Mouse (Mus musculus) heart, embryonic 16.5 days (tissue): ENCODE data around the gene Ing5. TPM values are rescaled to one million over a fixed set of nuclear protein-coding genes. Genes with fewer than 3 reads are reported as not detected.
"Not testable (repeated sequence)": the region's sequence is repeated elsewhere in the genome, so short reads cannot be mapped to it uniquely, and the experiment has no call there.

Experiments used
- ATAC-seq: fragments of 200-750 bp; cut with Nextera tagmentation; replicated peaks from 2 replicates; pipeline ENCODE4 v1.8.0; 2017; ENCODE audit warnings: moderate number of reproducible peaks; ENCODE audit not compliant: insufficient read depth, low FRiP score; ENCODE audit errors: extremely low read depth
- H3K27ac ChIP-seq: fragments of 300-500 bp; sonication (generic); 2 replicates; pipeline ENCODE4 v1.5.1; 2014; ENCODE audit warnings: mild to moderate bottlenecking, low read length, control low read depth, moderate library complexity
- H3K27me3 ChIP-seq: fragments of 300-500 bp; sonication (generic); 2 replicates; pipeline ENCODE4 v1.6.1; 2014; ENCODE audit warnings: low read length, mixed read lengths; ENCODE audit not compliant: control insufficient read depth, insufficient read depth
- H3K36me3 ChIP-seq: fragments of 300-500 bp; sonication (generic); 2 replicates; pipeline ENCODE4 v1.6.1; 2014; ENCODE audit not compliant: control insufficient read depth, insufficient read depth
- H3K4me1 ChIP-seq: fragments of 300-500 bp; sonication (generic); 2 replicates; pipeline ENCODE4 v1.6.1; 2014; ENCODE audit warnings: low read length, mixed read lengths; ENCODE audit not compliant: control insufficient read depth, insufficient read depth
- H3K4me2 ChIP-seq: fragments of 300-500 bp; sonication (generic); 2 replicates; pipeline ENCODE4 v1.6.1; 2014; ENCODE audit warnings: low read depth, mild to moderate bottlenecking, control low read depth, low read length
- H3K4me3 ChIP-seq: fragments of 300-500 bp; sonication (generic); 2 replicates; pipeline ENCODE4 v1.5.1; 2014; ENCODE audit warnings: mild to moderate bottlenecking, control low read depth, low read length
- H3K9ac ChIP-seq: fragments of 300-500 bp; sonication (generic); 2 replicates; pipeline ENCODE4 v1.6.1; 2014; ENCODE audit warnings: low read length, control low read depth
- H3K9me3 ChIP-seq: fragments of 300-500 bp; sonication (generic); replicated peaks from 2 replicates; pipeline ENCODE4 v1.6.1; 2016; ENCODE audit warnings: low read length; ENCODE audit not compliant: control insufficient read depth
- WGBS: fragments of 180-500 bp; shearing (Covaris S2); extraction: QIAGEN DNeasy Blood & Tissue Kit; methylation state at CpG from one replicate; pipeline ENCODE4 v1.1.7; 2014; 5-methylcytosine and 5-hydroxymethylcytosine counted together
- polyA plus RNA-seq: library from polyadenylated mRNA; unstranded; fragments of >200 nt; fragmentation: Nextera tagmentation; extraction: Ambion mirVana; gene quantifications from 2 replicates; pipeline ENCODE4 v1.2.1, GENCODE M21; 2015

Gene Ing5
- polyA plus RNA-seq, 1 experiment from 2014 or later = 13.0 TPM

- no peak for ATAC-seq
- Histone ChIP-seq H3K4me3 (no peak overlapping the region), H3K9ac (no peak overlapping the region), H3K4me1 (no peaks in the 10 kb centered on the region), H3K9me3 (no peaks in the 10 kb centered on the region), H3K4me2 (no peak overlapping the region), H3K27me3 (no peaks in the 10 kb centered on the region), H3K36me3 (peaks cover 2% of the 10 kb centered on the region; the same call in 1 of the 2 replicates), H3K27ac (no peak overlapping the region)
- 85% methylated on average over 2 of the region's 2 CpGs for WGBS
Measured at GRCm38 (mm10) chr1:93836532-93836913, 32.8 kb downstream of the Ing5 start.

GRCm38 (mm10) chr1:93837335-93837734 is 33.6 kb downstream of the Ing5 start:
- no peak overlapping the region for H3K9ac ChIP-seq
- H3K9me3 ChIP-seq = no peaks in the 10 kb centered on the region
- H3K4me2 ChIP-seq = no peak overlapping the region
- no peak overlapping the region for H3K4me3 ChIP-seq
- H3K4me1 ChIP-seq = no peaks in the 10 kb centered on the region
- H3K27me3 ChIP-seq = no peaks in the 10 kb centered on the region
- no peak overlapping the region for H3K27ac ChIP-seq
- H3K36me3 ChIP-seq = peaks cover 2% of the 10 kb centered on the region; the same call in 1 of the 2 replicates
- ATAC-seq = no peak
- WGBS = 92% methylated on average over 8 of the region's 8 CpGs

- not testable (repeated sequence) for H3K36me3 ChIP-seq, H3K4me1 ChIP-seq, H3K4me2 ChIP-seq, H3K27ac ChIP-seq, ATAC-seq, H3K9me3 ChIP-seq, H3K4me3 ChIP-seq, H3K9ac ChIP-seq, H3K27me3 ChIP-seq
- 81% methylated on average over 6 of the region's 8 CpGs for WGBS
Measured at GRCm38 (mm10) chr1:93838569-93838968, 34.8 kb downstream of the Ing5 start.

- not testable (repeated sequence) for H3K27ac ChIP-seq, H3K36me3 ChIP-seq, H3K27me3 ChIP-seq, H3K9ac ChIP-seq, H3K4me1 ChIP-seq, H3K9me3 ChIP-seq, H3K4me3 ChIP-seq, H3K4me2 ChIP-seq
- WGBS = 50% methylated on average over 1 of the region's 3 CpGs
- peak; percentile 65 for ATAC-seq
Measured at GRCm38 (mm10) chr1:93845766-93846366, 42.1 kb downstream of the Ing5 start.

- H3K4me2 ChIP-seq, H3K9me3 ChIP-seq, H3K4me3 ChIP-seq, H3K4me1 ChIP-seq, H3K27ac ChIP-seq, H3K27me3 ChIP-seq, H3K36me3 ChIP-seq, ATAC-seq, H3K9ac ChIP-seq: not testable (repeated sequence)
- 79% methylated on average over 4 of the region's 4 CpGs for WGBS
Measured at GRCm38 (mm10) chr1:93855790-93856189, 52.0 kb downstream of the Ing5 start.

GRCm38 (mm10) chr1:93857370-93857769 is 53.6 kb downstream of the Ing5 start:
- no peaks in the 10 kb centered on the region for H3K36me3 ChIP-seq
- H3K9ac ChIP-seq = no peak overlapping the region
- 72% methylated on average over 6 of the region's 6 CpGs for WGBS
- no peaks in the 10 kb centered on the region for H3K9me3 ChIP-seq
- ATAC-seq = no peak
- H3K27me3 ChIP-seq = no peaks in the 10 kb centered on the region
- H3K27ac ChIP-seq = no peak overlapping the region
- no peak overlapping the region for H3K4me2 ChIP-seq
- no peak overlapping the region for H3K4me3 ChIP-seq
- no peaks in the 10 kb centered on the region for H3K4me1 ChIP-seq

- Histone ChIP-seq H3K4me2 (no peak overlapping the region), H3K4me1 (no peaks in the 10 kb centered on the region), H3K36me3 (no peaks in the 10 kb centered on the region), H3K27ac (no peak overlapping the region), H3K4me3 (no peak overlapping the region), H3K27me3 (no peaks in the 10 kb centered on the region), H3K9ac (no peak overlapping the region), H3K9me3 (no peaks in the 10 kb centered on the region)
- ATAC-seq = no peak
- 78% methylated on average over 3 of the region's 3 CpGs for WGBS
Measured at GRCm38 (mm10) chr1:93857991-93858390, 54.2 kb downstream of the Ing5 start.

GRCm38 (mm10) chr1:93859619-93860018 is 55.9 kb downstream of the Ing5 start:
- H3K4me1 ChIP-seq = no peaks in the 10 kb centered on the region
- H3K27ac ChIP-seq = no peak overlapping the region
- no peaks in the 10 kb centered on the region for H3K9me3 ChIP-seq
- H3K4me2 ChIP-seq = no peak overlapping the region
- ATAC-seq = no peak
- H3K27me3 ChIP-seq = no peaks in the 10 kb centered on the region
- H3K4me3 ChIP-seq = no peak overlapping the region
- H3K9ac ChIP-seq = no peak overlapping the region
- H3K36me3 ChIP-seq = no peaks in the 10 kb centered on the region

GRCm38 (mm10) chr1:93861048-93861447 is 57.3 kb downstream of the Ing5 start, which contains the start of gene Gal3st2:
Gal3st2 (plus strand) TSS chr1:93861306.
- not testable (repeated sequence) for H3K27me3 ChIP-seq, ATAC-seq, H3K4me3 ChIP-seq, H3K27ac ChIP-seq, H3K4me1 ChIP-seq, H3K36me3 ChIP-seq, H3K9ac ChIP-seq, H3K9me3 ChIP-seq, H3K4me2 ChIP-seq
- 46% methylated on average over 2 of the region's 2 CpGs for WGBS
